Mouse (Mus musculus): ENCODE results near the gene Olfr239.
"Not testable (repeated sequence)": the region's sequence is repeated elsewhere in the genome, so short reads cannot be mapped to it uniquely, and the experiment has no call there.

Gene Olfr239

DNA sequence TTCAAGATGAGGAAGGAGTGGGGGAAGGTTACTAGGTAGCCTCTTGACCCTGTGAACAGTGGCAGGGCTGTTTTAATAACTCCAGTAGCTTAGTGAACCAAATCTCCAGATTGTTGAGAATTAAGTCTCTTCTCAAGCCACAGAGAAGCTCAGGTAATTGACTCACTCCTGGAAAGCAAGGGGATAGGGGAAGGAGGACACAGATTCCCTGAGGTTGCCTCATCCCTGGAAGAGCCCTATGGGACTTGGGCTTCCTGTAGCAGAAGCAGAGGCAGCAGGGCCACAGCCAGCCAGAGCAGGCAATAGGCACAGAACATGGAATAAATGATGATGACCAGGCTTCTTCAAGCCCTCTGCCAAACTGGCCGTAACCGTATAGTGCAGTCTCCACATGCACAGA is at the start of gene Olfr239:
Gene Olfr239, plus strand, starts transcription at position 301 of the 400 bp plus-strand sequence.
- DNase-seq (ENCODE audit: low read depth): not testable (repeated sequence)

DNA sequence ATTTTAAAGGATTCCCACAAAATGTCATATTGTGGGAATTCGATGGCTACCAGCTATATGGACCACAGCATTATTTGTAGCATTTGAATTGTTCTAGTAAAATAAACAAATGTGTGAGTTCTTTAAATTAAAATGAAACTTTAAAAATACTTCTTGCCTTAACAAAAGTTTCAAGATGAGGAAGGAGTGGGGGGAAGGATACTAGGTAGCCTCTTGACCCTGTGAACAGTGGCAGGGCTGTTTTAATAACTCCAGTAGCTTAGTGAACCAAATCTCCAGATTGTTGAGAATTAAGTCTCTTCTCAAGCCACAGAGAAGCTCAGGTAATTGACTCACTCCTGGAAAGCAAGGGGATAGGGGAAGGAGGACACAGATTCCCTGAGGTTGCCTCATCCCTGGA is 23.0 kb upstream of the Olfr239 start, which contains the start of gene Olfr55:
Gene Olfr55, plus strand, starts transcription at position 301 of the 400 bp plus-strand sequence.
- DNase-seq (ENCODE audit: low read depth): not testable (repeated sequence)

DNA sequence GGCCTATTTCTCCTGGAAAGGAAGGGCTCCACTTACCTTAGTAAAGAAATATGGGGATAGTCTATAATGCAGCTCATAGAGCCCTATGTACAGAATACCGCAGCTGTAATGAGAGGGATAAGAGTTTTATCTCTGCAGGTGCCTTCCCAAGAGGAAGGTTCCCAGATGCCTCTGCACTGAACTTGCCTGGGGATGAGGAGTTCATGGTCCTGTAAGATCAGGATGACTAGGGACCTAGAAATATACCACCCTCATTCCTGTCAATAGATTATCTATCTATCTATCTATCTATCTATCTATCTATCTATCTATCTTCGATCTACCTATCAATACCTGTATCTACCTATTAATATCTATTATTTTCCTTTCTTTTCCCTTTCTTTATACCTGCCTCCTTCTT is 30.5 kb downstream of the Olfr239 start, which contains the start of gene Olfr1564:
Gene Olfr1564, minus strand, starts transcription at position 101 of the 400 bp plus-strand sequence.
- no peak for DNase-seq (ENCODE audit: low read depth)

DNA sequence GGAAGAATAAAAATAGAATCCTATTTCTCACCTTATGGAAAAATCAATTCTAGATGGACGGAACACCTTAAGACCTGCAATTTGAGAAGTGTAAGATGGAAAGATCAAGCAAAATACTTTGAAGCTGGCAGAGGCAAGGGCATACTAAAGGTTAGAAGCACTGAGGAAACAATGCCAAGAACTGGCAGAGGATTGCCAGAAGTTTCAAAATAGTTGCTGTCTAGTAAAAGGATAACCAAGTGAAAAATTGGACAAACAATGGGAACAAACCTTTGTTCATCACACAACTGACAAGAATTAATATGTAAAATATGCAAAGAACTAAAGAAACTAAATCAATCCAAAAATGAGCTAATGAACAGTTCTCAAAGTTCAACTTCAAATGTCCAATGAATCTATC is 45.5 kb downstream of the Olfr239 start:
- not testable (repeated sequence) for DNase-seq (ENCODE audit: low read depth)

Measured in NIH3T3 (cell line).